Mouse (Mus musculus): ENCODE measurements at regions not wholly inside any gene's neighbourhood (a gene's known extent, or its start where the extent isn't known, plus 50 kb on each side); places are given as distances from the start of the nearest gene placed in this dataset.

DNA sequence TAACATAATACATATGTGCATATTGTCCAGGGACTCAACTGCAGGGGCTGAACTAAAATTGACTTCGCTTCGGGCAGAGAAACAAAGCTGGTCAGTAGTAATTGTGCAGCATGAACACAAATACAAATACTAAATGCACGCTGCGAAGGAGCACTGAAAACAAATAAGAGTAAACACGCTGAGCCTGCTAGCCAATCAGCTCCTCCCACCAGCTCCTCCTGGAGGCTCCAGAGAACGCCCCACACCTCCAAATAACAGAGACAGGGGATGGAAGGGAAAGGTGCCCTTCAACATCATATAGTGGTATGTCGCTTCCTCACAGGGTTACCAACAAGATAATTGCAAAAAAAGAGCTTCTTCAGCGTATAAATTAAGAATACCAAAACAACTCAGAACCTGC lies 159.6 kb downstream of the Gm11361 start:
- TF ChIP-seq CTCF (IDR thresholded peaks at IDR 0.05; ENCODE audit: low read depth, low read length) (no peak), POLR2A (IDR thresholded peaks at IDR 0.05; ENCODE audit: extremely low read depth, insufficient read depth, low read length) (no peak)
